Mouse (Mus musculus) stomach, postnatal 0 days (tissue): ENCODE measurements around the gene Sned1. TPM values are rescaled to one million over a fixed set of nuclear protein-coding genes. Genes with fewer than 3 reads are reported as not detected.

Experiments
- ATAC-seq: fragments of 200-750 bp; cut with Nextera tagmentation; 2 replicates; pipeline ENCODE4 v1.8.0; 2017; ENCODE audit not compliant: low FRiP score, low TSS enrichment
- DNase-seq: peaks from one replicate; pipeline ENCODE4 v3.0.0-alpha.2; 2016; ENCODE audit warnings: low spot score
- H3K27ac ChIP-seq: fragments of 300-500 bp; sonication (generic); replicated peaks from 2 replicates; pipeline ENCODE4 v1.5.1; 2014; ENCODE audit warnings: mild to moderate bottlenecking, control low read depth
- H3K27me3 ChIP-seq: fragments of 300-500 bp; sonication (generic); 2 replicates; pipeline ENCODE4 v1.6.1; 2014; ENCODE audit warnings: low read length; ENCODE audit not compliant: control insufficient read depth, insufficient read depth
- H3K36me3 ChIP-seq: fragments of 300-500 bp; sonication (generic); 2 replicates; pipeline ENCODE4 v1.6.1; 2014; ENCODE audit warnings: low read length, mixed read lengths; ENCODE audit not compliant: control insufficient read depth, insufficient read depth
- H3K4me1 ChIP-seq: fragments of 300-500 bp; sonication (generic); replicated peaks from 2 replicates; pipeline ENCODE4 v1.6.1; 2014; ENCODE audit warnings: antibody characterized with exemption; ENCODE audit not compliant: control insufficient read depth, insufficient read depth
- H3K4me2 ChIP-seq: fragments of 300-500 bp; sonication (generic); replicated peaks from 2 replicates; pipeline ENCODE4 v1.6.1; 2014; ENCODE audit warnings: low read depth, mild to moderate bottlenecking, control low read depth, moderate library complexity
- H3K4me3 ChIP-seq: fragments of 300-500 bp; sonication (generic); 2 replicates; pipeline ENCODE4 v1.5.1; 2014; ENCODE audit warnings: low read depth, low read length, control low read depth
- H3K9ac ChIP-seq: fragments of 300-500 bp; sonication (generic); 2 replicates; pipeline ENCODE4 v1.6.1; 2014; ENCODE audit warnings: mild to moderate bottlenecking, low read length, control low read depth, mixed read lengths
- H3K9me3 ChIP-seq: fragments of 300-500 bp; sonication (generic); 2 replicates; pipeline ENCODE4 v1.6.1; 2016; ENCODE audit warnings: low read length; ENCODE audit not compliant: control insufficient read depth
- CTCF ChIP-seq: IDR thresholded peaks from 2 replicates; pipeline ENCODE4 v1.5.1; 2016; ENCODE audit warnings: antibody characterized with exemption, low read depth, mild to moderate bottlenecking, moderate library complexity
- EP300 ChIP-seq: optimal IDR thresholded peaks from 2 replicates; pipeline ENCODE3; 2016; ENCODE audit warnings: antibody characterized with exemption
- WGBS: fragments of 180-500 bp; shearing (Covaris S2); extraction: QIAGEN DNeasy Blood & Tissue Kit; methylation state at CpG from one replicate; pipeline ENCODE4 v1.1.7; 2014; 5-methylcytosine and 5-hydroxymethylcytosine counted together
- polyA plus RNA-seq: library from polyadenylated mRNA; unstranded; fragments of >200 nt; fragmentation: Nextera tagmentation; extraction: Ambion mirVana; gene quantifications from 2 replicates; pipeline ENCODE4 v1.2.1, GENCODE M21; 2015

Gene Sned1
- polyA plus RNA-seq, 1 experiment from 2014 or later = 1.4 TPM

DNA sequence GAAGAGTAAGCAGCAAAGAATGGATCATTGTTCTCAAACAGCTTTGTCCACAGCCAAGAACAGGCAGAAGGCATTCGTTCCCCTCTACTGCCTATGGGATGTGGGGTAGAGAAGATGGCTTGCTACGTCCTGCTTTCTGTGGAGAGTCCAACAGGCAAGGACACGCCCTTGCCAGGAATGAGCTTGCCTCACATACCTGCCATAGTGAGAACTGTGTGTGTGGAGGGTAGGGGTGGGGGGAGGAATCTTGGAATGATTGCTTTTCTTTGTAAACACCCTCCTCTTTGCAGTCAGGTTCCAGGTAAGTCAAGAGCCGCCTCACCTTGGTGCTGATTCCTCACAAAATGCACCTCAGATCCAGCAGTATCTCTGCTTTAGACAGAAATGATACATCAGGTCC lies 64.2 kb downstream of the Sned1 start:
- H3K27me3 ChIP-seq = no peaks in the 10 kb centered on the region
- H3K27ac ChIP-seq = no peak overlapping the region
- H3K4me1 ChIP-seq = no peaks in the 10 kb centered on the region
- no peaks in the 10 kb centered on the region for H3K9me3 ChIP-seq
- DNase-seq (peak; percentile 35), ATAC-seq (peak; percentile 55; the same call in 1 of the 2 replicates)
- peaks cover 20% of the 10 kb centered on the region for H3K36me3 ChIP-seq
- no peak overlapping the region for H3K4me2 ChIP-seq
- no peak overlapping the region for H3K9ac ChIP-seq
- H3K4me3 ChIP-seq = no peak overlapping the region
- TF ChIP-seq EP300 = no peak
- no peak for TF ChIP-seq CTCF
- 57% methylated on average over 4 of the region's 4 CpGs for WGBS

DNA sequence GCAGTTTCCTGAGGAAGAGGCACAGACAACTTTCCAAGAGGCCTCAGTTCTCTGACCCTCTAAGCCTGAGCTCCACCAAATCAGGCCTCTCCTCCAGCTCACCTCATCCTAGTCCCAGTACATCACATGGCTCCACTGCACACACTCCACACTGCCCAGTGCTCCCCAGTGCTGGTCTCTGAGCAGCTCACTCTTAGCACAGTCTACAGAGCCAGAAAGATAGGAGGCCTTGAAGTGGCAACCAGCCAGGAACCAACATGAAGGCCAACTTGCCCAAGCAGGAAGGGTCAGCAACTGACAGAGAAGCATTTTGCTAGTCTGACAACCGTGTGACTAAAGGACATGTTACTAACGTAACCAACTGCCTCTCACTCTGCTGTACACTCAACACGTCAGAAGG lies 64.9 kb downstream of the Sned1 start:
- no peak overlapping the region for H3K4me3 ChIP-seq
- 85% methylated on average over 3 of the region's 3 CpGs for WGBS
- DNase-seq (no peak), ATAC-seq (peak; percentile 55; the same call in 1 of the 2 replicates)
- TF ChIP-seq CTCF (no peak), EP300 (no peak)
- H3K36me3 ChIP-seq = peaks cover 20% of the 10 kb centered on the region
- H3K4me1 ChIP-seq = no peaks in the 10 kb centered on the region
- H3K27me3 ChIP-seq = no peaks in the 10 kb centered on the region
- H3K27ac ChIP-seq = no peak overlapping the region
- no peaks in the 10 kb centered on the region for H3K9me3 ChIP-seq
- H3K9ac ChIP-seq = no peak overlapping the region
- no peak overlapping the region for H3K4me2 ChIP-seq

DNA sequence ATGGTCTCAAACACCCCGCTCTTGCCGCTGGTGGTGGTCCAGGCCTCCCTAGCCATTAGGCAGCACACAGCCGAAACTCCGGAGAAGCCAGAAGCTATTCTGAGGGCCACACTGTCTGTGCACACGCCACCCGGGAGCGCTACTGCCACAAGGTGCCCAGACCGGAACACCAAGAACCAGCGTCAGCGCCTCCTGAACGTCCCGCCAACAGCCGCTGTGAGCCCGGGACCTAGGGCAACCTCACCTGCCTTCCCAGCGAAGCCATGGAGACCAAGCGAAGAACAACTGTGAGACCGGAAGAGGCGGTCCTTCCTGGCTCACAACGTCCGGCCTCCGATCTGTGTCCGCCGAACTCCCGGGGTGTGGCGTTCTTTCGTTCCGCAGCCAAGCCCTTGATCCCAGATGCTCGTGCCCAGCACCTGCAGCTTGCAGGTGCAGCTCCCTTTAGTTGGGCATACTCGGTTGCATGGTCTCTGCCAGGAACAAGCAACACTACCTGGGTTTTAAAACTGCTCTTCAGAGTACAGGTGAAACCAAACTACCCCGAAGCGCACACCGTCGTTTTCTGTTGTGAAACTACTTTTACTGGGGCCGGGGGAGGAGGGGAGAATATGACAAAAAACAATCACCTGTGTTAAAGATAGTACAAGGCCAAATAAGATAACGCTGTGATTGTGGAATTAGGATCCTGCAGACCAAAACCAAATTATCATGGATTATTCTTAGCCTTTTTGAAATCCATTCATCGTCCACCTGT lies 70.1 kb downstream of the Sned1 start, which contains the start of gene Mterf4:
TSS of gene Mterf4 (minus strand) at position 335 of the 757 bp plus-strand sequence.
- peak within 1 kb of the TSS; percentile 88 for H3K9ac ChIP-seq
- peaks cover 5% of the 10 kb centered on the region; the same call in 1 of the 2 replicates for H3K36me3 ChIP-seq
- ATAC-seq (peak; percentile 98), DNase-seq (peak; percentile 89)
- H3K4me1 ChIP-seq = no peaks in the 10 kb centered on the region
- peak within 1 kb of the TSS; percentile 53; the same call in 1 of the 2 replicates for H3K27ac ChIP-seq
- 7% methylated on average over 36 of the region's 36 CpGs for WGBS
- peak within 1 kb of the TSS; percentile 91 for H3K4me2 ChIP-seq
- TF ChIP-seq CTCF (peak; percentile 4; the same call in 1 of the 2 replicates), EP300 (no peak)
- no peaks in the 10 kb centered on the region for H3K9me3 ChIP-seq
- no peaks in the 10 kb centered on the region for H3K27me3 ChIP-seq
- H3K4me3 ChIP-seq = peak within 1 kb of the TSS; percentile 65

DNA sequence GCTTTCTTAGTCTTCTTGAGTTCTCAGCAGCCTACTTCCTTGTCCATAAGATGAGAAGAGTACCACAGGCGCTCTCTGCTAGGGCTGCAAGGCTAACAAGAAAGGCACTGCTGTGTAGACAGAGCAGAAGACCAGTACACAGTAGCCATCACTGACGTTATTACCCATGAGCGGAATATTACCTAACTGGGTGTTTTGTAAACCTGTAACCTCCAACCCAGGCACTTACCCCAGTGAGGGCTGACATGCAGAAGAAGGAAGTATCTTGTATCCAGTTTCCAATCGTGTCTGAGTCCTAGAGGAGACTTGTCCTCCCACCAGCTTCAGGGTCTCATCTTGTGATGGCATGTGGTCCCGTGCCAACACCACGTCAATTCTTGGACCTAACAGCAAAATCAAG lies 88.3 kb downstream of the Sned1 start:
- 91% methylated on average over 6 of the region's 6 CpGs for whole genome bisulfite sequencing
- peaks cover 8% of the 10 kb centered on the region for H3K36me3 ChIP-seq
- H3K9me3 ChIP-seq = no peaks in the 10 kb centered on the region
- no peak overlapping the region for H3K4me2 ChIP-seq
- no peak overlapping the region for H3K27ac ChIP-seq
- H3K9ac ChIP-seq = no peak overlapping the region
- H3K27me3 ChIP-seq = no peaks in the 10 kb centered on the region
- H3K4me3 ChIP-seq = no peak overlapping the region
- DNase-seq (no peak), ATAC-seq (no peak)
- H3K4me1 ChIP-seq = no peaks in the 10 kb centered on the region
- TF ChIP-seq EP300 = no peak
- no peak for TF ChIP-seq CTCF

DNA sequence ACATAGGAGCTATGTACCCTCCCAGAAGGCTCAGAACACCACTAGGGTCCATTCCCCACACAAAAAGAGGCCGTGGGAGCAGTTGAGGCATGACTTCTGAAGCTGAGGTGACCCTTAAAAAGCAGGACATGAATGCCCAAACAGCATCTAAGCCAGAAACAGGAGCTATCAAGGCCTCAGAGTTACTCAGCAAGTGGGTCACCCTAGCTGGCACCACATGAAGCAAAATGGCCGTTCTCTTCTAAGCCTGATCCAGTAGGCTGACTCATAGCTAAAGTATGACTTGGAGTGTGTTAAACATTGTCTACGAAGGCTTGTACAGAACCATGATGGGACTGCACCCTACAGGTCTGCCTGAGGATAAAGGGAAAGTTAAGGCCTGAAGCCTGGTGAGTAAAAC lies 90.8 kb downstream of the Sned1 start:
- no peak overlapping the region for H3K4me2 ChIP-seq
- H3K9me3 ChIP-seq = no peaks in the 10 kb centered on the region
- no peak overlapping the region for H3K9ac ChIP-seq
- TF ChIP-seq CTCF (no peak), EP300 (no peak)
- DNase-seq (no peak), ATAC-seq (no peak)
- H3K36me3 ChIP-seq = peaks cover 1% of the 10 kb centered on the region
- H3K4me1 ChIP-seq = no peaks in the 10 kb centered on the region
- 76% methylated on average over 3 of the region's 3 CpGs for WGBS
- H3K4me3 ChIP-seq = no peak overlapping the region
- no peak overlapping the region for H3K27ac ChIP-seq
- no peaks in the 10 kb centered on the region for H3K27me3 ChIP-seq

DNA sequence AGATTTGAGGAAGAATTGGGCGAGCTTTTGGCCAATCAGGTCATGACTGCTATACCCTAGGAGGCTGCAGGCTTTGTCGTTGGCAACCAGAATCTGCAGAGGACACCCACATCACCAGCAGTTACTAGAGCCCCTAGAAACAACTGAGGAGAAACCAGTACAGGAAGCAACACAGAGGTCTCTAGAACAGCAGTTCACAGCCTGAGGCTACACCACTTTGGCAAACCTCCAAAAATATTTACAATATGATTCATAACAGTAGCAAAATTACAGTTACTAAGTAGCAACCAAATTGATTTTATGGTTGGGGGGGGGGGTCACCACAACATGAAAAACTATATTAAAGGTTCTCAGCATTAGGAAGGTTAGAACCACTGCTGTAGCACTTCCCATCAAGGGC lies 99.0 kb downstream of the Sned1 start:
- WGBS = 74% methylated on average over 2 of the region's 2 CpGs
- ATAC-seq (no peak), DNase-seq (no peak)
- Histone ChIP-seq H3K4me3 (no peak overlapping the region), H3K9me3 (no peaks in the 10 kb centered on the region), H3K27ac (no peak overlapping the region), H3K4me2 (no peak overlapping the region), H3K36me3 (no peaks in the 10 kb centered on the region; the same call in 1 of the 2 replicates), H3K27me3 (no peaks in the 10 kb centered on the region), H3K4me1 (no peaks in the 10 kb centered on the region), H3K9ac (no peak overlapping the region)
- TF ChIP-seq CTCF (no peak), EP300 (no peak)
